Mouse (Mus musculus) intestine, embryonic 14.5 days (tissue): ENCODE measurements around the gene Xpot. TPM values are rescaled to one million over a fixed set of nuclear protein-coding genes. Genes with fewer than 3 reads are reported as not detected.

Source experiments
- ATAC-seq: fragments of 200-750 bp; cut with Nextera tagmentation; replicated peaks from 2 replicates; pipeline ENCODE4 v1.8.0; 2017; ENCODE audit warnings: low read depth, moderate number of reproducible peaks, moderate TSS enrichment, moderate library complexity; ENCODE audit not compliant: low FRiP score, low TSS enrichment
- DNase-seq: peaks from one replicate; pipeline ENCODE4 v3.0.0-alpha.2; 2018; ENCODE audit warnings: low spot score
- H3K27ac ChIP-seq: fragments of 300-500 bp; sonication (generic); 2 replicates; pipeline ENCODE4 v1.5.1; 2014; ENCODE audit warnings: low read depth, mild to moderate bottlenecking, control low read depth
- H3K27me3 ChIP-seq: fragments of 300-500 bp; sonication (generic); replicated peaks from 2 replicates; pipeline ENCODE4 v1.6.1; 2014; ENCODE audit warnings: low read length, control low read depth; ENCODE audit not compliant: control insufficient read depth, insufficient read depth
- H3K36me3 ChIP-seq: fragments of 300-500 bp; sonication (generic); 2 replicates; pipeline ENCODE4 v1.6.1; 2014; ENCODE audit warnings: low read length, control low read depth; ENCODE audit not compliant: control insufficient read depth, insufficient read depth
- H3K4me1 ChIP-seq: fragments of 300-500 bp; sonication (generic); replicated peaks from 2 replicates; pipeline ENCODE4 v1.6.1; 2014; ENCODE audit warnings: low read length, control low read depth, mixed read lengths; ENCODE audit not compliant: control insufficient read depth, insufficient read depth
- H3K4me2 ChIP-seq: fragments of 300-500 bp; sonication (generic); 2 replicates; pipeline ENCODE4 v1.6.1; 2014; ENCODE audit warnings: low read length
- H3K4me3 ChIP-seq: fragments of 300-500 bp; sonication (generic); 2 replicates; pipeline ENCODE4 v1.5.1; 2014; ENCODE audit warnings: low read depth, low read length, control low read depth, mixed read lengths
- H3K9ac ChIP-seq: fragments of 300-500 bp; sonication (generic); 2 replicates; pipeline ENCODE4 v1.6.1; 2014; ENCODE audit warnings: mild to moderate bottlenecking, low read length
- H3K9me3 ChIP-seq: fragments of 300-500 bp; sonication (generic); 2 replicates; pipeline ENCODE4 v1.6.1; 2016; ENCODE audit warnings: low read length, control low read depth; ENCODE audit not compliant: control insufficient read depth
- WGBS: fragments of 180-500 bp; shearing (Covaris S2); extraction: QIAGEN DNeasy Blood & Tissue Kit; methylation state at CpG from one replicate; pipeline ENCODE4 v1.1.7; 2014; 5-methylcytosine and 5-hydroxymethylcytosine counted together
- polyA plus RNA-seq: library from polyadenylated mRNA; unstranded; fragments of >200 nt; fragmentation: Nextera tagmentation; extraction: Ambion mirVana; gene quantifications from 2 replicates; pipeline ENCODE4 v1.2.1, GENCODE M21; 2014

Gene Xpot
- polyA plus RNA-seq, 1 experiment from 2014 or later: 48.1 TPM

- Histone ChIP-seq H3K36me3 (peaks cover 6% of the 10 kb centered on the region), H3K27ac (no peak overlapping the region), H3K4me2 (peak overlapping the region; percentile 43; the same call in 1 of the 2 replicates), H3K9me3 (no peaks in the 10 kb centered on the region), H3K4me3 (no peak overlapping the region), H3K4me1 (peaks cover 9% of the 10 kb centered on the region), H3K9ac (no peak overlapping the region), H3K27me3 (no peaks in the 10 kb centered on the region)
- DNase-seq (no peak), ATAC-seq (no peak)
- 80% methylated on average over 10 of the region's 10 CpGs for WGBS
Observed at GRCm38 (mm10) chr10:121627216-121627852, 1.2 kb upstream of the Xpot start.

GRCm38 (mm10) chr10:121625407-121626185 is 536 bp downstream of the Xpot start:
- H3K4me1 ChIP-seq: peaks cover 9% of the 10 kb centered on the region
- no peaks in the 10 kb centered on the region for H3K27me3 ChIP-seq
- H3K4me3 ChIP-seq: peak overlapping the region; percentile 87
- no peaks in the 10 kb centered on the region for H3K9me3 ChIP-seq
- H3K4me2 ChIP-seq: peak overlapping the region; percentile 81
- H3K27ac ChIP-seq: peak overlapping the region; percentile 95
- WGBS: under 1% methylated on average over 41 of the region's 41 CpGs
- H3K36me3 ChIP-seq: peaks cover 23% of the 10 kb centered on the region
- peak overlapping the region; percentile 65 for H3K9ac ChIP-seq
- DNase-seq (peak; percentile 92), ATAC-seq (no peak)

- Histone ChIP-seq H3K27me3 (no peaks in the 10 kb centered on the region), H3K4me3 (peak overlapping the region; percentile 87), H3K4me1 (peaks cover 9% of the 10 kb centered on the region), H3K27ac (no peak overlapping the region), H3K9me3 (no peaks in the 10 kb centered on the region), H3K36me3 (peaks cover 29% of the 10 kb centered on the region), H3K9ac (peak overlapping the region; percentile 65), H3K4me2 (peak overlapping the region; percentile 81)
- ATAC-seq (no peak), DNase-seq (no peak)
- 12% methylated on average over 9 of the region's 9 CpGs for WGBS
Observed at GRCm38 (mm10) chr10:121625006-121625405, 1.1 kb downstream of the Xpot start.

GRCm38 (mm10) chr10:121623670-121624069 is 2.5 kb downstream of the Xpot start:
- H3K27me3 ChIP-seq: no peaks in the 10 kb centered on the region
- peaks cover 39% of the 10 kb centered on the region for H3K36me3 ChIP-seq
- H3K4me3 ChIP-seq: no peak overlapping the region
- DNase-seq: no peak
- 82% methylated on average over 7 of the region's 7 CpGs for WGBS
- no peaks in the 10 kb centered on the region for H3K9me3 ChIP-seq
- ATAC-seq: no peak
- H3K27ac ChIP-seq: no peak overlapping the region
- H3K9ac ChIP-seq: no peak overlapping the region
- no peak overlapping the region for H3K4me2 ChIP-seq
- peaks cover 9% of the 10 kb centered on the region for H3K4me1 ChIP-seq

GRCm38 (mm10) chr10:121622431-121622830 is 3.7 kb downstream of the Xpot start:
- Histone ChIP-seq H3K4me1 (peaks cover 9% of the 10 kb centered on the region), H3K4me3 (no peak overlapping the region), H3K9me3 (no peaks in the 10 kb centered on the region), H3K27me3 (no peaks in the 10 kb centered on the region), H3K4me2 (no peak overlapping the region), H3K36me3 (peaks cover 52% of the 10 kb centered on the region), H3K27ac (no peak overlapping the region), H3K9ac (no peak overlapping the region)
- DNase-seq (no peak), ATAC-seq (no peak)
- 85% methylated on average over 6 of the region's 6 CpGs for WGBS

GRCm38 (mm10) chr10:121615935-121616334 is 10.2 kb downstream of the Xpot start:
- Histone ChIP-seq H3K9ac (no peak overlapping the region), H3K36me3 (peaks cover 89% of the 10 kb centered on the region), H3K27ac (no peak overlapping the region), H3K4me1 (no peaks in the 10 kb centered on the region), H3K9me3 (no peaks in the 10 kb centered on the region), H3K27me3 (no peaks in the 10 kb centered on the region), H3K4me2 (no peak overlapping the region), H3K4me3 (no peak overlapping the region)
- ATAC-seq: no peak
- DNase-seq: no peak
- 69% methylated on average over 7 of the region's 7 CpGs for WGBS

GRCm38 (mm10) chr10:121615146-121615870 is 10.8 kb downstream of the Xpot start:
- no peak for DNase-seq
- WGBS: 91% methylated on average over 13 of the region's 13 CpGs
- H3K36me3 ChIP-seq: peaks cover 89% of the 10 kb centered on the region
- no peak for ATAC-seq
- no peaks in the 10 kb centered on the region for H3K9me3 ChIP-seq
- no peak overlapping the region for H3K9ac ChIP-seq
- no peak overlapping the region for H3K4me3 ChIP-seq
- H3K27me3 ChIP-seq: no peaks in the 10 kb centered on the region
- no peak overlapping the region for H3K27ac ChIP-seq
- H3K4me1 ChIP-seq: no peaks in the 10 kb centered on the region
- H3K4me2 ChIP-seq: no peak overlapping the region

- DNase-seq: no peak
- no peak for ATAC-seq
- Histone ChIP-seq H3K4me2 (no peak overlapping the region), H3K4me1 (no peaks in the 10 kb centered on the region), H3K36me3 (peaks cover 89% of the 10 kb centered on the region), H3K4me3 (no peak overlapping the region), H3K9ac (no peak overlapping the region), H3K9me3 (no peaks in the 10 kb centered on the region), H3K27ac (no peak overlapping the region), H3K27me3 (no peaks in the 10 kb centered on the region)
- WGBS: 90% methylated on average over 13 of the region's 13 CpGs
Observed at GRCm38 (mm10) chr10:121613570-121613969, 12.6 kb downstream of the Xpot start.
